Comparison of ENCODE assay signal across 8 mouse cellular contexts in genomic region chr4:134512798-134513197, GRCm38 (mm10). TPM values are rescaled to one million over a fixed set of nuclear protein-coding genes. Genes with fewer than 3 reads are reported as not detected.
DNase-seq lines count a peak whose midpoint lies in the region; ATAC-seq and TF ChIP-seq lines count a peak whose summit lies in the region.

No protein-coding gene starts in this region.

- DNase-seq in ovary, adult 18-20 months (ENCODE audit: low spot score): peak; percentile 77
- no peak for DNase-seq in ovary, postnatal 10 days (ENCODE audit: low spot score)
- DNase-seq in lung, postnatal 0 days (ENCODE audit: low spot score): peak; percentile 86
- DNase-seq in right cerebral cortex, postnatal 14 days: peak; percentile 72

- WGBS in heart, embryonic 15.5 days: 13% methylated on average over 15 of the region's 15 CpGs
- WGBS in kidney, embryonic 16.5 days: 16% methylated on average over 15 of the region's 15 CpGs
- 13% methylated on average over 14 of the region's 15 CpGs for WGBS in lung, postnatal 0 days

- H3K27ac ChIP-seq in embryonic fibroblast, embryonic 13.5 days (ENCODE audit: insufficient read depth, low read length): no peak overlapping the region
- peak overlapping the region; percentile 68; the same call in 1 of the 2 replicates for H3K27ac ChIP-seq in heart, embryonic 15.5 days
- no peak overlapping the region for H3K27ac ChIP-seq in kidney, embryonic 16.5 days (ENCODE audit: low read length)
- no peak overlapping the region for H3K27ac ChIP-seq in lung, postnatal 0 days (ENCODE audit: low read length)

- peak overlapping the region; percentile 5 for H3K4me3 ChIP-seq in embryonic fibroblast, embryonic 13.5 days (ENCODE audit: insufficient read depth, low read length)
- peak overlapping the region; percentile 29 for H3K4me3 ChIP-seq in heart, embryonic 15.5 days
- H3K4me3 ChIP-seq in kidney, embryonic 16.5 days (ENCODE audit: low read length): peak overlapping the region; percentile 10
- no peak overlapping the region for H3K4me3 ChIP-seq in lung, postnatal 0 days (ENCODE audit: low read depth, low read length)

- no peak for TF ChIP-seq POLR2A in embryonic fibroblast, embryonic 13.5 days (IDR thresholded peaks at IDR 0.05; ENCODE audit: low read depth, low read length)

- H3K4me1 ChIP-seq in embryonic fibroblast, embryonic 13.5 days (ENCODE audit: control insufficient read depth, insufficient read depth, low read length): peaks cover 7% of the 10 kb centered on the region; the same call in 1 of the 2 replicates
- H3K4me1 ChIP-seq in heart, embryonic 15.5 days (replicated peaks): peaks cover 52% of the 10 kb centered on the region
- peaks cover 7% of the 10 kb centered on the region for H3K4me1 ChIP-seq in kidney, embryonic 16.5 days (ENCODE audit: insufficient read depth, low read length)
- peaks cover 8% of the 10 kb centered on the region for H3K4me1 ChIP-seq in lung, postnatal 0 days (ENCODE audit: insufficient read depth, low read depth, low read length)

- H3K9me3 ChIP-seq in heart, embryonic 15.5 days (replicated peaks): no peaks in the 10 kb centered on the region
- H3K9me3 ChIP-seq in kidney, embryonic 16.5 days (ENCODE audit: low read length): no peaks in the 10 kb centered on the region
- no peaks in the 10 kb centered on the region for H3K9me3 ChIP-seq in lung, postnatal 0 days (ENCODE audit: low read length)

- no peak for ATAC-seq in heart, embryonic 15.5 days (replicated peaks; ENCODE audit: insufficient number of reproducible peaks, insufficient read depth, low FRiP score, low read depth)
- ATAC-seq in kidney, embryonic 16.5 days (ENCODE audit: low FRiP score, low TSS enrichment): peak; percentile 59
- 0 out of 2 replicates have a peak, but pooled peaks have one; percentile 33 for ATAC-seq in lung, postnatal 0 days
- no peak for ATAC-seq in activated CD4-positive, CD25-positive, alpha-beta regulatory T cell, adult 4 months

- H3K9ac ChIP-seq in heart, embryonic 15.5 days: no peak overlapping the region
- H3K9ac ChIP-seq in kidney, embryonic 16.5 days (replicated peaks; ENCODE audit: low read length): no peak overlapping the region; the same call in 1 of the 2 replicates
- no peak overlapping the region for H3K9ac ChIP-seq in lung, postnatal 0 days (replicated peaks; ENCODE audit: low read depth)

- TF ChIP-seq CTCF in embryonic fibroblast, embryonic 13.5 days (IDR thresholded peaks at IDR 0.05; ENCODE audit: borderline replicate concordance, insufficient read depth, low read length): no peak
- peak; percentile 77 for TF ChIP-seq CTCF in lung, postnatal 0 days (IDR thresholded peaks at IDR 0.05)

- peak overlapping the region; percentile 53 for H3K4me2 ChIP-seq in heart, embryonic 15.5 days
- H3K4me2 ChIP-seq in kidney, embryonic 16.5 days (replicated peaks; ENCODE audit: low read depth, low read length): peak overlapping the region; percentile 44
- H3K4me2 ChIP-seq in lung, postnatal 0 days (replicated peaks; ENCODE audit: low read depth, low read length): peak overlapping the region; percentile 25; the same call in 1 of the 2 replicates

- no peaks in the 10 kb centered on the region for H3K27me3 ChIP-seq in heart, embryonic 15.5 days
- no peaks in the 10 kb centered on the region for H3K27me3 ChIP-seq in kidney, embryonic 16.5 days (ENCODE audit: insufficient read depth, low read length)
- H3K27me3 ChIP-seq in lung, postnatal 0 days (replicated peaks; ENCODE audit: insufficient read depth, low read length): no peaks in the 10 kb centered on the region

- no peaks in the 10 kb centered on the region for H3K36me3 ChIP-seq in heart, embryonic 15.5 days
- no peaks in the 10 kb centered on the region for H3K36me3 ChIP-seq in kidney, embryonic 16.5 days (ENCODE audit: insufficient read depth, low read length)
- no peaks in the 10 kb centered on the region for H3K36me3 ChIP-seq in lung, postnatal 0 days (ENCODE audit: insufficient read depth, low read length)

- TF ChIP-seq EP300 in lung, postnatal 0 days (IDR thresholded peaks at IDR 0.05): no peak

RNA-seq across cellular contexts. Expression of gene Aunip, which starts 2.0 kb away (rescaled TPM):
- 8.5 and 9.7 TPM in 2 replicates for polyA plus RNA-seq in embryonic fibroblast, embryonic 13.5 days (2011; ENCODE audit: insufficient read length, low read depth, missing spikeins)
- polyA plus RNA-seq in heart, embryonic 15.5 days (2015; fragmentation: Nextera tagmentation; extraction: Ambion mirVana): 7.3 and 7.9 TPM in 2 replicates
- polyA plus RNA-seq in kidney, embryonic 16.5 days (2015; fragmentation: Nextera tagmentation; extraction: Ambion mirVana): 15.1 and 16.3 TPM in 2 replicates
- polyA plus RNA-seq in lung, postnatal 0 days (2015; fragmentation: Nextera tagmentation; extraction: Ambion mirVana): 0.84 and 1.6 TPM in 2 replicates
- 1 to 10 TPM in 1 of 2 experiments, under 1 TPM in 1; 0.70 to 3.2 TPM for polyA plus RNA-seq in activated CD4-positive, CD25-positive, alpha-beta regulatory T cell, adult 4 months (2017; shearing (Covaris generic))

RNA-seq across cellular contexts. Expression of gene Paqr7, which starts 16.3 kb away (rescaled TPM):
- 6.8 and 9.3 TPM in 2 replicates for polyA plus RNA-seq in embryonic fibroblast, embryonic 13.5 days (2011; ENCODE audit: insufficient read length, low read depth, missing spikeins)
- polyA plus RNA-seq in heart, embryonic 15.5 days (2015; fragmentation: Nextera tagmentation; extraction: Ambion mirVana): 11.7 and 11.9 TPM in 2 replicates
- polyA plus RNA-seq in kidney, embryonic 16.5 days (2015; fragmentation: Nextera tagmentation; extraction: Ambion mirVana): 3.3 and 4.4 TPM in 2 replicates
- polyA plus RNA-seq in lung, postnatal 0 days (2015; fragmentation: Nextera tagmentation; extraction: Ambion mirVana): 27.5 and 33.0 TPM in 2 replicates
- polyA plus RNA-seq in activated CD4-positive, CD25-positive, alpha-beta regulatory T cell, adult 4 months (2017; shearing (Covaris generic)): 10 to 100 TPM; 23.9 to 27.1 TPM

RNA-seq across cellular contexts. Expression of gene Mtfr1l, which starts 22.4 kb away (rescaled TPM):
- polyA plus RNA-seq in embryonic fibroblast, embryonic 13.5 days (2011; ENCODE audit: insufficient read length, low read depth, missing spikeins): 85.5 and 88.3 TPM in 2 replicates
- polyA plus RNA-seq in heart, embryonic 15.5 days (2015; fragmentation: Nextera tagmentation; extraction: Ambion mirVana): 147 and 152 TPM in 2 replicates
- 126 and 127 TPM in 2 replicates for polyA plus RNA-seq in kidney, embryonic 16.5 days (2015; fragmentation: Nextera tagmentation; extraction: Ambion mirVana)
- polyA plus RNA-seq in lung, postnatal 0 days (2015; fragmentation: Nextera tagmentation; extraction: Ambion mirVana): 169 and 188 TPM in 2 replicates
- polyA plus RNA-seq in activated CD4-positive, CD25-positive, alpha-beta regulatory T cell, adult 4 months (2017; shearing (Covaris generic)): 10 to 100 TPM; 86.0 to 87.7 TPM

RNA-seq across cellular contexts. Expression of gene Selenon, which starts 39.2 kb away (rescaled TPM):
- polyA plus RNA-seq in embryonic fibroblast, embryonic 13.5 days (2011; ENCODE audit: insufficient read length, low read depth, missing spikeins): 98.0 and 103 TPM in 2 replicates
- 30.8 and 42.0 TPM in 2 replicates for polyA plus RNA-seq in heart, embryonic 15.5 days (2015; fragmentation: Nextera tagmentation; extraction: Ambion mirVana)
- 9.5 and 9.7 TPM in 2 replicates for polyA plus RNA-seq in kidney, embryonic 16.5 days (2015; fragmentation: Nextera tagmentation; extraction: Ambion mirVana)
- polyA plus RNA-seq in lung, postnatal 0 days (2015; fragmentation: Nextera tagmentation; extraction: Ambion mirVana): 13.6 and 17.7 TPM in 2 replicates
- under 1 TPM in 1 of 2 experiments, not detected in 1; 0.48 TPM for polyA plus RNA-seq in activated CD4-positive, CD25-positive, alpha-beta regulatory T cell, adult 4 months (2017; shearing (Covaris generic))

RNA-seq across cellular contexts. Expression of gene Stmn1, which starts 44.7 kb away (rescaled TPM):
- 142 and 293 TPM in 2 replicates for polyA plus RNA-seq in embryonic fibroblast, embryonic 13.5 days (2011; ENCODE audit: insufficient read length, low read depth, missing spikeins)
- 947 and 956 TPM in 2 replicates for polyA plus RNA-seq in heart, embryonic 15.5 days (2015; fragmentation: Nextera tagmentation; extraction: Ambion mirVana)
- 1,595 and 1,651 TPM in 2 replicates for polyA plus RNA-seq in kidney, embryonic 16.5 days (2015; fragmentation: Nextera tagmentation; extraction: Ambion mirVana)
- 260 and 357 TPM in 2 replicates for polyA plus RNA-seq in lung, postnatal 0 days (2015; fragmentation: Nextera tagmentation; extraction: Ambion mirVana)
- 100 to 1,000 TPM; 262 to 341 TPM for polyA plus RNA-seq in activated CD4-positive, CD25-positive, alpha-beta regulatory T cell, adult 4 months (2017; shearing (Covaris generic))

Comparison
In these comparisons a context has a peak if more than half of its experiments do, and no peak if none do; other contexts are left out.
1. ATAC-seq: peak in kidney, embryonic 16.5 days (single experiment) and lung, postnatal 0 days (single experiment); none in heart, embryonic 15.5 days (single experiment) and activated CD4-positive, CD25-positive, alpha-beta regulatory T cell, adult 4 months (single experiment).
2. Peak in every context shown above with its lines, with median percentiles within 50 percentile points of each other: H3K4me2 ChIP-seq.